Mouse (Mus musculus) gastrocnemius, adult 18-20 months (tissue): ENCODE measurements around the gene Traf7. TPM values are rescaled to one million over a fixed set of nuclear protein-coding genes. Genes with fewer than 3 reads are reported as not detected.

Experiments used
- total RNA-seq, 2 experiments: library from RNA; stranded (reverse); gene quantifications; 2 replicates each; pipeline ENCODE4 v1.2.3; 2021

Gene Traf7
- total RNA-seq, 2 experiments from 2014 or later, result 25.7 to 29.7 TPM

Other genes starting within 250 kb of the Traf7 start
- gene Abca17, start 176.9 kb downstream of the Traf7 start, total RNA-seq, result not detected
- gene Abca3, start 176.0 kb downstream of the Traf7 start, total RNA-seq, result 1 to 10 TPM; 6.9 to 7.1 TPM
- 10 to 100 TPM; 52.1 to 57.5 TPM for gene Rnps1, start 113.4 kb downstream of the Traf7 start, total RNA-seq
- 100 to 1,000 TPM; 158 to 163 TPM for gene Eci1, start 101.3 kb downstream of the Traf7 start, total RNA-seq
- 1 to 10 TPM; 1.0 to 1.3 TPM for gene Dnase1l2, start 84.8 kb downstream of the Traf7 start, total RNA-seq
- 10 to 100 TPM; 10.8 TPM for gene E4f1, start 57.6 kb downstream of the Traf7 start, total RNA-seq
- gene Pgp, start 57.5 kb downstream of the Traf7 start, total RNA-seq, result 10 to 100 TPM; 47.6 to 52.1 TPM
- gene Bricd5, start 54.1 kb downstream of the Traf7 start, total RNA-seq, result under 1 TPM in 1 of 2 experiments, not detected in 1; 0.31 TPM
- gene Mlst8, start 48.9 kb downstream of the Traf7 start, total RNA-seq, result 10 to 100 TPM in 1 of 2 experiments, 1 to 10 TPM in 1; 9.9 to 11.1 TPM
- gene Caskin1, start 39.3 kb downstream of the Traf7 start, total RNA-seq, result under 1 TPM; 0.09 to 0.17 TPM
- gene Rab26, start 6.3 kb upstream of the Traf7 start, total RNA-seq, result not detected
- gene Pkd1, start 21.9 kb upstream of the Traf7 start, total RNA-seq, result 10 to 100 TPM; 12.8 to 21.4 TPM
- 100 to 1,000 TPM in 1 of 2 experiments, 10 to 100 TPM in 1; 83.2 to 105 TPM for gene Tsc2, start 104.7 kb upstream of the Traf7 start, total RNA-seq
- gene Nthl1, start 104.7 kb upstream of the Traf7 start, total RNA-seq, result 1 to 10 TPM; 2.5 to 3.5 TPM
- 10 to 100 TPM; 31.8 to 55.0 TPM for gene Slc9a3r2, start 122.4 kb upstream of the Traf7 start, total RNA-seq
- gene Npw, start 130.5 kb upstream of the Traf7 start, total RNA-seq, result not detected
- 10 to 100 TPM; 23.1 to 25.4 TPM for gene Zfp598, start 141.7 kb upstream of the Traf7 start, total RNA-seq
- under 1 TPM in 1 of 2 experiments, not detected in 1; 0.14 TPM for gene Syngr3, start 162.0 kb upstream of the Traf7 start, total RNA-seq
- gene Gfer, start 168.2 kb upstream of the Traf7 start, total RNA-seq, result 10 to 100 TPM; 41.1 to 48.3 TPM
- gene Noxo1, start 168.3 kb upstream of the Traf7 start, total RNA-seq, result under 1 TPM; 0.32 to 0.95 TPM
- 10 to 100 TPM; 15.4 to 16.0 TPM for gene Tbl3, start 179.7 kb upstream of the Traf7 start, total RNA-seq
- not detected for gene Rnf151, start 190.1 kb upstream of the Traf7 start, total RNA-seq
- gene Rps2, start 190.2 kb upstream of the Traf7 start, total RNA-seq, result 100 to 1,000 TPM; 548 to 574 TPM
- 100 to 1,000 TPM; 428 to 481 TPM for gene Ndufb10, start 196.5 kb upstream of the Traf7 start, total RNA-seq
- gene Rpl3l, start 199.9 kb upstream of the Traf7 start, total RNA-seq, result 100 to 1,000 TPM; 764 to 767 TPM
- gene Msrb1, start 208.7 kb upstream of the Traf7 start, total RNA-seq, result 100 to 1,000 TPM; 139 to 179 TPM
- not detected for gene Hs3st6, start 225.1 kb upstream of the Traf7 start, total RNA-seq